Mouse (Mus musculus) heart, postnatal 36 days (tissue): Measurements from ENCODE around the gene Gm29427. TPM values are rescaled to one million over a fixed set of nuclear protein-coding genes. Genes with fewer than 3 reads are reported as not detected.

Experiments
- DNase-seq, 2 experiments: peaks; one replicate each; pipeline ENCODE4 v3.0.0; 2021 to 2022
- intact Hi-C: fragments of 180-260 bp; cut with DNase I; formaldehyde crosslinking; loops from one replicate; pipeline ENCODE4 v1.15.1; 2025
- total RNA-seq, 2 experiments: library from RNA; stranded (reverse); gene quantifications; 2 replicates each; pipeline ENCODE4 v1.2.3; 2021

Gene Gm29427
- total RNA-seq, result under 1 TPM in 1 of 2 experiments, not detected in 1; 0.43 TPM

DNA sequence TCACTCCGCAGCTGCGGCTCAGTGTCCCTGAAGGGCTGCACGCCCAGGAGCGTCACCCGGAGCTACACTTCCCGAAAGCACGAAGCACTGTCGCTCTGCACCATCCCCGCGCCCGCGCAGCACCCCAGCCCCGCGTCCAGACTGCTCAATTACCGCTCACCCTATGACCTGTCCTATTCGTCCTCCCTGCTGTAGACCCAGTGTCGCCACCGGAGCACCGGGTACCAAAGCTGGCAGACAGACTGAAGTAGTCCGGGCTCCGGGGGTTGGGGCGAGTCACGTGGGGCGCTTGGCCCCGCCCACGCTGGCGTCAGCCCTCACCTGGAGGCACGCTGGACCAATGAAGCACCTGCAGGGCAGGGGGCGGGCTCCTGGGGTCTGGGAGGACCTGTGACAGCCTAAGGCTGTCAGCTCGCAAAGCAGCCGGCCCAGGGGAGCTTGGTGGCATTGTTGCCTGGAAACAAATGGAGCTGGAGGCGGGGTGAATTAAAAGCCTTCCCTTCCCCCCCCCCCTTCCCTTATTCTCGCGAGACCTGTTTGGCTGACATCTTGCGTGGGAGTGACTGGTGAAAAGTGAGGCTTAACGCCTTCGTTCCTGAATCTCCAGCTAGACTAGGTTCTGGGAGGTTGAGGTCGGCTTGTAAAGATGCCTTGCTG, at the start of gene Gm29427:
TSS of gene Gm29427 (minus strand) at position 239 of the 657 bp plus-strand sequence.
- DNase-seq, result peak; percentile 91 to 96
- intact Hi-C loops, result no loop called here

GRCm38 (mm10) chr1:130764027-130764461, 48.4 kb upstream of the Gm29427 start:
- intact Hi-C loops, result no loop called here
- DNase-seq, result no peak

DNA sequence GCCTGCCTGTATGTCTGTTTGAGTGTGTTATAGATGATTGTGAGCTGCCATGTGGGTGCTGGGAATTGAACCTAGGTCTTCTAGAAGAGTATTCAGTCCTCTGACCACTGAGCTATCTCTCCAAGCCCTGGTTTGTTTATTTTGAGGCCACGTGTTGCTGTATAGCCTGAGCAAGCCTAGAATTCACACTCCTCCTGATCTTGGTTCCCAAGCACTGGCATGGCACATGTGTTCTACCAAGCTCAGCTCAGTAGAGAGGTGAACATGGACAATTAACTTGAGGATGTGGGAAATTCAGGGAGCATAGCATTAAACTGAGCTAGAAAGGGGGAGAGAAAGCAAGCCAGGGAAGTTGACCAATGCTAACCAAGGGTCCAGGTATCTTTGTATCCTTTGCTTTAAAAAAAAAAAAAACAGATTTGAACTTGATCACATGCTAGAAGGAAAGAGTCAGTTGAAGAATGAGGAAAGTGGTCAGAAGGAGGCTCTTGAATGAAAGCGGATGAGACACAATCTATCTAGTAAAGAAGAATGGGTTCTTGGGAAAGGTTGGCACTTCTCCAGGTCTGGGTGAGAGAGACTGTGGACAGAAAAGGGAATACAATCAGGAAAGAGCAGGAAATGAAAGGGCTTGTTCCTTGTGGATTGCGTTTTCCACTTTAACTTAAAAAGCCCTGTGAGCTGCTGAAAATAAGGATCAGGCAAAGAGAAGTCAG, 46.6 kb upstream of the Gm29427 start:
- no peak for DNase-seq
- intact Hi-C loops, result no loop called here

DNA sequence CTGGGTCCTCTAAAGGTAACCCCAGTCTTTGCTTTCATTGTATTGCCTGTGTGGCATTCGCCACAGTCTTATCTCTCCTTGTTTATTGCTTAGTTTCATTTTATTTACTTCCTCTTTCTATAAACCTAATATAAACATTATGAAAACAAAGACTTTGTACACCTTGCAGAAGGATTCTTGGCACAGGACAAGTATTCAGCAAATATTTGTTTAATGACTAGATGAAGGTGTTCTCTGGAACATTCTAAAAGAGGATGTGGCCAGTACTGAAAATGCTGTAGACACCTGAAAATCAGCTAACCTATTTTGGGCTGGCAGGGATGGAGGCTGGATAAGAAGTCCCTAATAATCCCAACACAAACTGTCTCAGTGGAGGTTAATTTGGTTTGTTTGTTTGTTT, 46.0 kb upstream of the Gm29427 start:
- intact Hi-C loops, result no loop called here
- no peak for DNase-seq

- intact Hi-C loops, result no loop called here
- DNase-seq, result no peak
These were observed 44.1 kb upstream of the Gm29427 start for GRCm38 (mm10) chr1:130759689-130760088.

DNA sequence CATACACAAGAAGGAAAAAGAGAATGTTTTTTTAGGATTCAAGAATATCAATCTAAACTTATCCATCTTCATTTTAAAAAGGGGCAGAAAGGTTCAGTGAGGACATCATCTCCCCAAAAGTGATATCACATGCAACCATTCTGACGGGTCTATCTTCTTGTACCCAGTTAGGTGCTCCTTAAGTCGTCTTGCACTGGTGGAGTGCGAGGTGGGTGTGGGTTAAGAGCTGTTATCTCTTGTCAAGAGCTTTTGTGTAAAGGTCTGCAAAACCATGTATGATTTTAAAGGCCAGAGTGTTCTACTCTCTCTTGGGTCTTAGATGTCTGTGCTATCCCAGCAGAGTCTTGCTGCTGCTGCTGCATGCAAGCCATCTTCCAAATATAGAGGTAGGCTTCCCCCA, 31.2 kb upstream of the Gm29427 start:
- intact Hi-C loops, result no loop called here
- no peak for DNase-seq

- intact Hi-C loops, result no loop called here
- DNase-seq, result no peak
These were observed 30.0 kb upstream of the Gm29427 start for GRCm38 (mm10) chr1:130745591-130745990.

DNA sequence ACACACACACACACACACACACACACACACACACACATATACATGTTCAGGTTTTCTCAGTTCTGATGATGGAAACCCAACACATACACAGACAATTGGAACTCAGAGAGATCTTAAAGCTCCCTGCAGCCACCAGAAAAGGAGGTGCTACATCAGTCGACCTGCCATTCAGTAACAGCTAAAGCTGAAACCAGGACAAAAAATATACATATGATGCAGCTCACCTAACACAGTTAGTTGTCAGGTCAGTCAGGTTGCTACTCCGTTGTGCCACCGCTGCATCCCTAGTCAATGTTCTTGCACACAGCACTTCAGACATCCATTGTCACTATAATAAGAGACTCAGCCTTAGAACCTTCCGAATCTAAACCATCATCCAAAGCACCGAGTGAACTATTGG, 29.4 kb upstream of the Gm29427 start:
- intact Hi-C loops, result no loop called here
- DNase-seq, result no peak

DNA sequence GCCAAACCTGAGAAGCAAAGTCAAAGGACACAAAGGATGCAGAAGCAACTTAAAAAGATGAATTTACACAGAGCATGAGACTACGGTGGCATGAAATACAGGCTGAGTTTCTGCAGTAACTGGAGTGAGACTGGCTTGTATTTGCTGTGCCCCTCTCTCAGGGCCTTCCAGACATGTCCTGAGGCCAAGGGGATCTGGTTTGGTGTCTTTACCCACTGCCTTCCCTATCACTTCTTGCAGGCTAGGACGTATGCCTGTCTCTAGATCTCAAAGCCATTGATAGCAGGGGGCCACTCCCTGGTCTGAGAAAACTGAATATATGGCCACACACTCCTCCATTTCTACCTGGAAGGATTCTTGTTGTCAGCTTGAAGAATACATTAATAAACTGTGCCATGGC, 28.6 kb upstream of the Gm29427 start:
- intact Hi-C loops, result no loop called here
- no peak for DNase-seq

DNA sequence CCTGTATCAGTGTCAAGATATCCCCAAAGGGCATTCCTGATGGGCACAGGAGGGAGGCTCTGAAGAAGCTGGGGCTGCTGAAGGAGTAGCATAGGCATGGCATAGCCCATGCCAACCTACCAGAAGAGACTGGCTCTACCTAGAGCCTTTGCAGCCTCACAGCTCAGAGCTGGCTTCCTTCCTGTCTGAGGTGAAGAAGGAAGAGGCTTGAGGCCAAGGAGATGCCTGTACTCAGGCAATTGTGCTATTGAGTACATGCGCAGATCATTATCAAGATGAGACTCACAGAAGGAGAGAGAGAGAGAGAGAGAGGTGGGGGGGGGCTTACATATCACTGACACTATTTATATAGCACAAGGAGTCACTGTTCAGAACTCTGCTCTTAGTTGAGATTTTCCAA, 28.2 kb upstream of the Gm29427 start:
- intact Hi-C loops, result no loop called here
- no peak for DNase-seq

DNA sequence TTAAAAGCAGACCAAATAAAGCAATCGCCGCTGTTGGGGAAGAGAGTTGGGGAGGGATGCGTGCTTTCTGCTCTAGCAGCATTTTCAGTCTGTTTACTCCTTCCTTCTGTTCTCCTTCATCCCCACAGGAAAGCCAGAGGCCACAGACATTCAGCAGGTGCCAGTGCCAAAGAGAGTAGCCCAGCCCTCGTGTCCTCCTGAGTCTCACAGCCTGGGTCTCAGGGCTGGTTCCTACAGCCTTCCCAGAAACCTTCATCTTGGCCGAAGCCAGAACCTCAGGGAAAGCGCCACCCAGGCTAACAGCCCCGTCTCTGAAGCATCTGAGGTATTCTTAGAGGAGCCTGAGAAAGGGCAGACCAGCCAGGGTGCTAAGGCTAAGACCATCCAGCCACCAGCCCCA, 26.6 kb upstream of the Gm29427 start:
- intact Hi-C loops, result no loop called here
- no peak for DNase-seq

GRCm38 (mm10) chr1:130740781-130741720, 25.5 kb upstream of the Gm29427 start:
- intact Hi-C loops, result no loop called here
- no peak for DNase-seq

DNA sequence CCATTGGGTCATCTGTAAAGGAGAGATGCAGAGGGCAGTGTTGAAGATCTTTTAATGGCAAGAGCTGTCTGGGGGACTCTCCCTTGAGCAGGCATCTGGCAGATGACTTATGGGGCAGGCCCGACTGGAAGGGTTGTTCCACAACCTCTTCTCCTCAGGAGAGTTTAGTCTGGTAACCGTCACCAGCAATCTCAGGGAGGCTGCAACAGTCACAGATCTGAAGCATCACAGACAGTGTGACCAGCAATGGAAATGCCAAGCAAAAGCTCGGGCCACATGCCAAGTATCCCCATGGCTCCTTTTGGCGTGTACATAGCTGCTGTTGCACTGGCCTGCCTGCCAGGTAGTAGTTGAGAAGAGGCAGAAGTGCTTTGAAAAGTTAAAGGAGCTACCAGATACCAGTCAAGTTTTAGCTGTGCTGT, 24.6 kb upstream of the Gm29427 start:
- peak; percentile 11 to 16 for DNase-seq
- intact Hi-C loops, result no loop called here

DNA sequence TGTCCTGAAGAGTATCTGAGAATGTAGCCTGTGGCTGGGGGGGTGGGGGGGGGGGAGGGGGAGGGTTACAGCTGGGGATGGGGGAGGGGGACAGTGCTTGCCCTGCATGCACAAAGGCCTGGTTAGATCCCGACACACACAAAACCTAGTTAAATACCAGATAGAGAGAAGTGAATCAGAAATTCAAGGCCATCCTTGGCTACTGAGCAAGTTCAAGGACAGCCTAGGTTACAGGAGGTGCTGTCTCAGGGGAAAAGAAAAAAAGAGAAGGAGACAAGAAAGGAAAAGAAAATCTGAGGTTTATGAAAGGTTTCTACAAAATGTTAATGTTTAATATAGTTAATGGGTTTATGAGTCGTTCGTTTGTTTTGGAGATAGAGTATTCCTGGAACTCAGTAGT, 24.0 kb upstream of the Gm29427 start:
- intact Hi-C loops, result no loop called here
- no peak for DNase-seq

DNA sequence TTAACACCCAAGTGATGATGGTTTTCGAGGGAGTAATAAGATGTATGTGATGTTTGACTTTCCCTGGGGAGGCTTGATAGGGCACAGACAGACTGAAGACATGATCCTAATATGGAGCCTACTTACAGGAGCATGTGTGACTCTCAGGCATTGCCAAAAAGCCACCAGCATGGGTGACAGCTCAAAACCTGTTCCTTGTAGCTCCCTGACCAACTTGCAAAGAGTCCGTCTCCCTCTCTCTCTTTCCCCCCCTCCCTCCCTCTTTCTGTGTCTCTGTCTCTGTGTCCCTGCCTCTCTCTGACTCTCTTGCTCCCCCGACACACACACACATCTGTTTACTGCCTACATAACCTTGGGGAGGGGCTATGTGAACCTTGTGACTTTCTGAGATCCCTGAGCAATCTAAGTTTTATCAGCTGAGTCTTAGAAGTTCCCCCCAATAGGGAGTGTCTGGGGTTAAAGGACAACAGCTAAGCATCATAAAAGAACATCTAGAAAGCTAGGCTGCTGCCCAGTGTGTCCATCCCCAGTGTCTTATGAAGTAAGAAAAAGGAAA, 23.0 kb upstream of the Gm29427 start:
- intact Hi-C loops, result no loop called here

GRCm38 (mm10) chr1:130737916-130738315, 22.3 kb upstream of the Gm29427 start:
- intact Hi-C loops, result no loop called here
- no peak for DNase-seq

More for the DNA sequence above, 23.0 kb upstream of the Gm29427 start:
- DNase-seq, result no peak

GRCm38 (mm10) chr1:130737411-130737881, 21.8 kb upstream of the Gm29427 start:
- intact Hi-C loops, result no loop called here
- no peak for DNase-seq

DNA sequence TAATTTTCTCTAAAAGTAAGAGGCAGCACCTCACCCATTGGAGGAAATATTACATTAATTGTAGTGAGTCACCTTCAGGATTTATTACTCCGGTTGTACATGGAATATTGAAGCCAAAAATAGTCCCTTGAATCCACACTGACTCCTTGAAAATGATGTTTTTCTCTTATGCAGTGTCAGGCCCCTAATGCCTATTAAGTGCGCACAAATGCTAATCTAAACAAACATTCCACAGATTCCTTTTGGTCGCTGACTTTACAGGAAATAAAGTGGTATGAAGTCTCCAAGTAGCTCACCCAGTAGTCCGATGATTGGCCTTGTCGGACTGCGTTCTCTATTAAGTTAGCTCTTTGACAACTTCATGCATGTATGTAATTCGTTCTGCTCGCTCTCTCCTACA, 19.3 kb upstream of the Gm29427 start:
- intact Hi-C loops, result no loop called here
- no peak for DNase-seq

GRCm38 (mm10) chr1:130734452-130734851, 18.9 kb upstream of the Gm29427 start:
- intact Hi-C loops, result no loop called here
- no peak for DNase-seq

- DNase-seq, result no peak
- intact Hi-C loops, result no loop called here
These were observed 18.1 kb upstream of the Gm29427 start for GRCm38 (mm10) chr1:130733671-130734070.
